Mouse (Mus musculus): ENCODE results near the gene Ccnd3. TPM values are rescaled to one million over a fixed set of nuclear protein-coding genes. Genes with fewer than 3 reads are reported as not detected.

Gene Ccnd3
- polyA plus RNA-seq, 1 experiment: 292 TPM

GRCm38 (mm10) chr17:47474250-47474649 is 30.6 kb upstream of the Ccnd3 start:
- no peak overlapping the region for H3K4me3 ChIP-seq (replicated peaks)
- peaks cover 5% of the 10 kb centered on the region for H3K4me1 ChIP-seq (ENCODE audit: control insufficient read depth)
- no peaks in the 10 kb centered on the region for H3K36me3 ChIP-seq (ENCODE audit: control insufficient read depth)
- H3K27me3 ChIP-seq (ENCODE audit: control insufficient read depth): peaks cover 21% of the 10 kb centered on the region
- TF ChIP-seq GATA1 (IDR thresholded peaks at IDR 0.05; ENCODE audit: low read length): no peak
- no peaks in the 10 kb centered on the region for H3K9me3 ChIP-seq (ENCODE audit: control insufficient read depth, low read length)

- H3K4me1 ChIP-seq (ENCODE audit: control insufficient read depth): peaks cover 5% of the 10 kb centered on the region
- no peaks in the 10 kb centered on the region for H3K9me3 ChIP-seq (ENCODE audit: control insufficient read depth, low read length)
- no peaks in the 10 kb centered on the region for H3K36me3 ChIP-seq (ENCODE audit: control insufficient read depth)
- peaks cover 14% of the 10 kb centered on the region for H3K27me3 ChIP-seq (ENCODE audit: control insufficient read depth)
- TF ChIP-seq TAL1 (IDR thresholded peaks at IDR 0.05; ENCODE audit: low read length) (no peak), GATA1 (IDR thresholded peaks at IDR 0.05; ENCODE audit: low read length) (no peak)
- no peak overlapping the region for H3K4me3 ChIP-seq (replicated peaks)
Measured at GRCm38 (mm10) chr17:47475181-47475580, 29.7 kb upstream of the Ccnd3 start.

GRCm38 (mm10) chr17:47475714-47476113 is 29.1 kb upstream of the Ccnd3 start:
- Histone ChIP-seq H3K4me3 (replicated peaks) (no peak overlapping the region), H3K9me3 (ENCODE audit: control insufficient read depth, low read length) (no peaks in the 10 kb centered on the region), H3K4me1 (ENCODE audit: control insufficient read depth) (peaks cover 5% of the 10 kb centered on the region), H3K36me3 (ENCODE audit: control insufficient read depth) (no peaks in the 10 kb centered on the region), H3K27me3 (ENCODE audit: control insufficient read depth) (peaks cover 9% of the 10 kb centered on the region)
- TF ChIP-seq GATA1 (IDR thresholded peaks at IDR 0.05; ENCODE audit: low read length) (no peak), TAL1 (IDR thresholded peaks at IDR 0.05; ENCODE audit: low read length) (no peak)

- H3K4me1 ChIP-seq (ENCODE audit: control insufficient read depth): peaks cover 9% of the 10 kb centered on the region
- no peaks in the 10 kb centered on the region for H3K9me3 ChIP-seq (ENCODE audit: control insufficient read depth, low read length)
- TF ChIP-seq GATA1 (IDR thresholded peaks at IDR 0.05; ENCODE audit: low read length) (no peak), TAL1 (IDR thresholded peaks at IDR 0.05; ENCODE audit: low read length) (no peak)
- H3K4me3 ChIP-seq (replicated peaks): no peak overlapping the region
- H3K36me3 ChIP-seq (ENCODE audit: control insufficient read depth): no peaks in the 10 kb centered on the region
- no peaks in the 10 kb centered on the region for H3K27me3 ChIP-seq (ENCODE audit: control insufficient read depth)
Measured at GRCm38 (mm10) chr17:47479887-47480286, 25.0 kb upstream of the Ccnd3 start.

- Histone ChIP-seq H3K4me1 (ENCODE audit: control insufficient read depth) (peaks cover 29% of the 10 kb centered on the region), H3K27me3 (ENCODE audit: control insufficient read depth) (no peaks in the 10 kb centered on the region), H3K36me3 (ENCODE audit: control insufficient read depth) (peaks cover 8% of the 10 kb centered on the region), H3K9me3 (ENCODE audit: control insufficient read depth, low read length) (no peaks in the 10 kb centered on the region), H3K4me3 (replicated peaks) (no peak overlapping the region)
- TF ChIP-seq TAL1 (IDR thresholded peaks at IDR 0.05; ENCODE audit: low read length) (no peak), GATA1 (IDR thresholded peaks at IDR 0.05; ENCODE audit: low read length) (no peak)
Measured at GRCm38 (mm10) chr17:47482401-47482800, 22.4 kb upstream of the Ccnd3 start.

- TF ChIP-seq TAL1 (IDR thresholded peaks at IDR 0.05; ENCODE audit: low read length) (no peak), GATA1 (IDR thresholded peaks at IDR 0.05; ENCODE audit: low read length) (no peak)
- Histone ChIP-seq H3K4me1 (ENCODE audit: control insufficient read depth) (peaks cover 29% of the 10 kb centered on the region), H3K9me3 (ENCODE audit: control insufficient read depth, low read length) (no peaks in the 10 kb centered on the region), H3K27me3 (ENCODE audit: control insufficient read depth) (no peaks in the 10 kb centered on the region), H3K4me3 (replicated peaks) (no peak overlapping the region), H3K36me3 (ENCODE audit: control insufficient read depth) (peaks cover 28% of the 10 kb centered on the region)
Measured at GRCm38 (mm10) chr17:47484241-47484921, 20.5 kb upstream of the Ccnd3 start.

GRCm38 (mm10) chr17:47484993-47485392 is 19.9 kb upstream of the Ccnd3 start:
- no peak overlapping the region for H3K4me3 ChIP-seq (replicated peaks)
- H3K9me3 ChIP-seq (ENCODE audit: control insufficient read depth, low read length): no peaks in the 10 kb centered on the region
- peaks cover 29% of the 10 kb centered on the region for H3K4me1 ChIP-seq (ENCODE audit: control insufficient read depth)
- no peaks in the 10 kb centered on the region for H3K27me3 ChIP-seq (ENCODE audit: control insufficient read depth)
- peaks cover 34% of the 10 kb centered on the region for H3K36me3 ChIP-seq (ENCODE audit: control insufficient read depth)
- TF ChIP-seq TAL1 (IDR thresholded peaks at IDR 0.05; ENCODE audit: low read length) (no peak), GATA1 (IDR thresholded peaks at IDR 0.05; ENCODE audit: low read length) (no peak)

- H3K4me3 ChIP-seq (replicated peaks): no peak overlapping the region
- TF ChIP-seq TAL1 (IDR thresholded peaks at IDR 0.05; ENCODE audit: low read length) (no peak), GATA1 (IDR thresholded peaks at IDR 0.05; ENCODE audit: low read length) (no peak)
- no peaks in the 10 kb centered on the region for H3K9me3 ChIP-seq (ENCODE audit: control insufficient read depth, low read length)
- H3K27me3 ChIP-seq (ENCODE audit: control insufficient read depth): no peaks in the 10 kb centered on the region
- H3K36me3 ChIP-seq (ENCODE audit: control insufficient read depth): peaks cover 42% of the 10 kb centered on the region
- H3K4me1 ChIP-seq (ENCODE audit: control insufficient read depth): peaks cover 29% of the 10 kb centered on the region
Measured at GRCm38 (mm10) chr17:47485791-47486190, 19.1 kb upstream of the Ccnd3 start.

GRCm38 (mm10) chr17:47490791-47491190 is 14.1 kb upstream of the Ccnd3 start:
- H3K4me3 ChIP-seq (replicated peaks): no peak overlapping the region
- H3K9me3 ChIP-seq (ENCODE audit: control insufficient read depth, low read length): no peaks in the 10 kb centered on the region
- TF ChIP-seq GATA1 (IDR thresholded peaks at IDR 0.05; ENCODE audit: low read length) (no peak), TAL1 (IDR thresholded peaks at IDR 0.05; ENCODE audit: low read length) (no peak)
- H3K27me3 ChIP-seq (ENCODE audit: control insufficient read depth): no peaks in the 10 kb centered on the region
- peaks cover 40% of the 10 kb centered on the region for H3K4me1 ChIP-seq (ENCODE audit: control insufficient read depth)
- H3K36me3 ChIP-seq (ENCODE audit: control insufficient read depth): peaks cover 90% of the 10 kb centered on the region

GRCm38 (mm10) chr17:47492731-47493130 is 12.1 kb upstream of the Ccnd3 start:
- Histone ChIP-seq H3K9me3 (ENCODE audit: control insufficient read depth, low read length) (no peaks in the 10 kb centered on the region), H3K4me3 (replicated peaks) (no peak overlapping the region), H3K27me3 (ENCODE audit: control insufficient read depth) (no peaks in the 10 kb centered on the region), H3K36me3 (ENCODE audit: control insufficient read depth) (peaks cover 95% of the 10 kb centered on the region), H3K4me1 (ENCODE audit: control insufficient read depth) (peaks cover 33% of the 10 kb centered on the region)
- TF ChIP-seq TAL1 (IDR thresholded peaks at IDR 0.05; ENCODE audit: low read length) (no peak), GATA1 (IDR thresholded peaks at IDR 0.05; ENCODE audit: low read length) (no peak)
